Mouse (Mus musculus) kidney, postnatal 14 days (tissue): ENCODE results near the gene Nudt1.
A peak's percentile ranks its signal among the peaks of the same experiment; 100 is the strongest.
"Not testable (repeated sequence)": the region's sequence is repeated elsewhere in the genome, so short reads cannot be mapped to it uniquely, and the experiment has no call there.

ENCODE experiments used
- DNase-seq: peaks from one replicate; pipeline ENCODE4 v3.0.0; 2022; ENCODE audit warnings: mixed read lengths

The Nudt1 gene

GRCm38 (mm10) chr5:140345244-140345643 is 23.8 kb downstream of the Nudt1 start:
- no peak for DNase-seq

GRCm38 (mm10) chr5:140346050-140346449 is 24.6 kb downstream of the Nudt1 start:
- no peak for DNase-seq

GRCm38 (mm10) chr5:140349882-140350281 is 28.4 kb downstream of the Nudt1 start:
- DNase-seq: no peak

DNA sequence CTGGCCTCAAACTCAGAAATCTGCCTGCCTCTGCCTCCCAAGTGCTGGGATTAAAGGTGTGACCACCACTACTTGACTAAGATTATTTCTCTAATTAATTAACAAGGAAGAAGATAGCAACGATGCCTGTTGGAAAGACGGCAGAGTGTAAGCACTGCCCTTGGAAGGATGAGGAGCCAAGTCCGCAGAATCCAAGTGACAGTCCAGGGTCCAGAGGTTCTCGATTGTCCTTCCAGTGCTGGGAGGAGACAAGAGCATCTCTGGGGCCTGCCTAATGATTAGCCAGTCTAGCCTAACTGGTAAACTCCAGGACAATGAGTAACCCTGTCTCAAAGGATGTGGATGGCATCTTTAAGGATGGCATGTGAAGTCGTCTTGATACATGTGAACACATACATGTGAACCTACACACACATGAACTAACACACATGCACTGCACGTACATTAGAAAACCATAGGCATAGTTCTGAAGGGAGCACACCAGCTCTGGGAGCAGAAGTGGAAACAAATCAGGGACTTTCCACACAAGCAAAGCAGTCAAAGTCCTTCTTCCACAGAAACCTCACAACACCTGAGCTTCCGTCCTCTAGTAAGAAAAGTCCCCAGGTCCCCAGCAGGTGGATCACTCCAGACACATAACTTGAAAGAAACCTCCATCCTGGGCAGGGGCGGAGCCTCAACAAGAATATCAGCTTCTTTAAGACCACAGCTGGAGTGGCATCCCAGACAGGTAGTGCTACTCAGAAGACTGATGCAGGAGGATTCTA is 29.5 kb downstream of the Nudt1 start:
- peak; percentile 46 for DNase-seq

DNA sequence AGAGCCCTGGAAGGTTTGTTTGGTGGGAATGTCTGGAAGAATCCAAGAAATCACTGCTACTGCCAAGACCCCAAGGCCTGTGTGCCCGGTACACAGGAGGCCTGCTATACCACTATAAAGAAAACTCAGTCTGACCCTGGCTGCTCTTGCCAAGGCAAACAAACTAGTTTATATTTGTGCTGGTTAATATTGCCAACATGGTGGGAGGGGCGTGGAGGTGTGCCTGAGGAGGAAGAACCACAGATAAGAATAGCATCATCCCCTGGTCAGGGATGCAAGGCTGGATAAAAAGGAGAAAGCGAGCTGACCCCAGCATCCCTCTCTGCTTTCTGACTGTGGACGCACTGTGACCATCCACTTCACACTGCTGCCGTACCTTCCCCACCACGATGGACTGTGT is 30.9 kb downstream of the Nudt1 start:
- no peak for DNase-seq

DNA sequence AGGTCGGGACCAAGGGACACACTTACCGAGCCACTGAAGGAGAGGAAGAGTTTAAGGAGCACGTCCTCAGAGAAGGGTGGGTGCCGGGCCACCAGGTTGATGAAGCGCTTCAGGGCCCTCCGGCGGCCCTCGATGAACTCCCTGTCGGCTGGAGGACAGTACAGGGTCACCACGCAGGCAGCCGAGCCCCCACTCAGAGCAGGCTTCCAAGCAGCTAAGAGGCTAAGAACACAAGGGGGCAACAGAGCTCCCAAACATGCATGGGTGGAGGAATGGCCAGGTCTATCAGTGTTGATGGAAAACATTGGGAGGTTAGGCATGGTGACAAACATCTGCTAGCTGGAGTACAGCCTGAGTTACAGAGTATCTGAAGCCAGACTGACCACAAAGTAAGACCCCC is 34.5 kb downstream of the Nudt1 start:
- no peak for DNase-seq

GRCm38 (mm10) chr5:140357466-140357865 is 36.0 kb downstream of the Nudt1 start:
- no peak for DNase-seq

GRCm38 (mm10) chr5:140359930-140360674 is 38.6 kb downstream of the Nudt1 start:
- peak; percentile 73 for DNase-seq

DNA sequence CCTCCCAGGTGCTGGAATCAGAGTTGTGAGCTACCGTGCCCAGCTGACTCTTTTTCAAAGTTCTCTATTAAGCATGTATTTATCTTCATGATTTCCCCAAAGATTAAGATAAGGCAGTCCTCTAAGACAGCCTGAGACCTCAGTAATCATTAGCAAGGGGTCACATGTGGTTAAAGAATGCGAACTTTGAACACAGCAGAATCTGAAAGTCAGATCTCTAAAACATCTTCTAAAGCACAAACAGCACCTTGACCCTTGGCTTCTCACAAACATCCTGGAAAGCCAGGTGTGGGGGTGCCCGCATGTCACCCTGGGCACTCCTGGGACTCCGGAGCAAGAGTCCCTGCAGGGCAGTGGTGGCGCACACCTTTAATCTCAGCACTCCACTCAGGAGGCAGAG is 43.0 kb downstream of the Nudt1 start:
- DNase-seq: peak; percentile 74

DNA sequence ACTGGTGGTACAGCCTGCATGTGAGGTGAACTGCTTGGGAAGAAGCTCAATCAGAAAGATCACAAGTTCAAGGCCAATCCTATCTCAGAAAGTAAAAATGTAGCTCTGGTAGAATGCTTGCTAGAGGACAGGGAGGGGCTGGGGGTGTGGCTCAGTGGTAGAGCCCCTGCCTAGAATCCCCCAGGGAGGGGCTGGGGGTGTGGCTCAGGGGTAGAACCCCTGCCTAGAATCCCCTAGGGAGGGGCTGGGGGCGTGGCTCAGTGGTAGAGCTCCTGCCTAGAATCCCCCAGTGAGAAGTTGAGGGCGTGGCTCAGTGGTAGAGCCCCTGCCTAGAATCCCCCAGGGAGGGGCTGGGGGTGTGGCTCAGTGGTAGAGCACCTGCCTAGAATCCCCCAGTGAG is 46.7 kb downstream of the Nudt1 start:
- not testable (repeated sequence) for DNase-seq

DNA sequence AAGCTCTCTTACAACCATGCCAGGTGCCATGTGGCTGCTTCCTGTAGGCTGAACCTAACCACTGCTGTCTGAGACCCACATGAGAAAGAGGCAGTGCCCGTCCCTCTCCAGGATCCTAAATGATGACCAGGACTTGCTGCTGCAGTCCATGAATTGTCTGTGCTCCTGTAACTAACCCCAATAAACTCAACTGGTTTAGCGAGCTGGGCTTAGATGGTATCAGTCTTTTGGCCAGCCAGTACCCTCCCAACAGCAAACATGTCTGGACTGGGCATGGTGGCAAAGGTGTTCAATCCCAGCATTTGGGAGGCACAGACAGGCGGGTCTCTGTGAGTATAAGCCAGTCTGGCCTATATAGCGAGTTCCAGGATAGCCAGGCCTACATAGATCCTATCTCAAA is 47.5 kb downstream of the Nudt1 start:
- DNase-seq: no peak

DNA sequence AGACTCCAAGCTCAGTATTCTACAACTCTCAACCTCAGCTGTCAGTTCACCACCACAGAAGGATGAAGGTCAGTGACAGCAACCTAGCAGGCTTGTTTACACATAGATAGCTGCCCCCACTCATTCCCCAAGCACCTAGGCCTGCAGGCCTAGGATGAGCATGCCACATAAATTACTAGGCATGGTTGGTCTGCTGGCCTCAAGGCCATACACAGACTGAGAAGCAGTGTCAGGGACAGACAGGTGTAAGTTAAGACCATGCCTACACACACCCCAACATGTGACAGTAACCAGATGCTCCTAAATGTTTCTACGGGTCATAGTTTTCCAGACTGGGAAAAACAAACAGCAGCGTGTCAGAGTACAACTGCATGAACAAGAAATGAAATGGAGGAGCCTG is 48.0 kb downstream of the Nudt1 start:
- no peak for DNase-seq

- peak; percentile 72 for DNase-seq
These were observed 49.2 kb downstream of the Nudt1 start for GRCm38 (mm10) chr5:140370446-140371254.

DNA sequence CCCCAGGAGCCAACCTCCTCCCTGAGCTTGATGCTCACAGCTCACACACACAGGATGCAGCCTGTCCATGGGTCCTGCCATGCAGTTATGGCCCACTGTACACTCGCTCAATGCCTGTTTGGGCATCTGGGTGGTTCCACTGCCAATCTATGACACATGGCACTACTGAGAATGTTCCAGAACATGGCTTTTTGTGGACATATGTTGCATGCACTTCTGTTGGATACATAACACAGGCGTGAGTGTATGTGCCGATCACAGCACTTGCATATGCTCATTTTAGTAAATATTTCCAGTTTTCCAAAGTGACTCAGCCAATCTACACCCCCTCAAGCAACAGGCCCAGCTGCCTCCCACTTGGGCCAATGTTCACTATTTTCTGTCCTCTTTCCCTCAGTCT is 50.2 kb downstream of the Nudt1 start:
- no peak for DNase-seq

GRCm38 (mm10) chr5:140373711-140374110 is 52.3 kb downstream of the Nudt1 start:
- DNase-seq: no peak

DNA sequence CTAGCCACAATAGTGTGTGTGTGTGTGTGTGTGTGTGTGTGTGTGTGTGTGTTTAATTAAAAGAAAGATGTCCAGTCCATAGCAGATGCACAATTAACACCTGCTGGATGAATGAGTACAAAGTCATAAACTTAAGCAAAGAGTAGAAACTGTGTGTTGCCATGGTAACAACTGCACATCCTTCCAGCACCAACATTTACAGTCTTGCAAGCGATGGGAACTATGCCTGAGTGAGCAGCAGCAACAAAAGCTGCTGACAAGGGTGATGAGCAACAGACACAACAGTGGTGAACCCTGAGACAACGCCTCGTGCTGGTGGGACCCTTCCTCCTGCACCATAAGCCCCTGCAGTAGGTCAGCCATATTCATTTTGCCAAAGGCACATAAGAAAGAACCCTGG is 52.8 kb downstream of the Nudt1 start:
- no peak for DNase-seq

- peak; percentile 29 for DNase-seq
These were observed 53.9 kb downstream of the Nudt1 start for GRCm38 (mm10) chr5:140375249-140375829.

DNA sequence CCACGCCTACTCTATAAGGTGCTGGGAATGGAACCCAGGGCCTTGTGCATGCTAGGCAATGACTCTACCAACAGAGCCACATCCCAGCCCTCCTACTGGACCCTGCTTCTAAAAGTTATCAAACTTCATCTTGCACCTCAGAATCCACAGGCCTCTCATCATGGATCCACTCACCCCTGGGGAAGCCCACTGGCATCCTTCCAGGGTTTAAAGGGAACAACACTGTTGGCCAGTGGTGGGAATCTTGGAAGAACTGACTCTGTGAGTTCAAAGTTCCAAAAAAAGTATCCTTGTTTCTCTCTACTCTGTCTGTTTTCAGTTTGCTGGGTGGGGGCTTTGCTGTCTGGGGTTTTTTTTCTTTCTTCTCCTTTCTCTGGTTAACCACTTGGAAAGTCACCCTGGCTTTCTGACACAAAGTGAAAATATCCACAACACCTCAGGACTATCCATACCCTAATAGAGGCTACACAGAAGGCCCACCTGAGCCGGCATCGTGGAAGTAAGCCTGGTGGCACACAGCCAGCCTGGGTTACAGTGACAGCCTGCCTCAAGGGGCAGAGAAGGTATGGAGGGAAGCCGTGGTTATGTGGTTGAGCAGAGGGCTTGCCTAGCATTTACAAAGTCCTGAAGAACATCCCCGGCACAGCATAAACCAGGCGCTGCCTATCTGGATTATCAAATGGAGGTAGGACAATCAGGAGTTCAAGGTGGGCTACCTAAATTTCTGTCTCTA is 56.8 kb downstream of the Nudt1 start:
- DNase-seq: peak; percentile 78

DNA sequence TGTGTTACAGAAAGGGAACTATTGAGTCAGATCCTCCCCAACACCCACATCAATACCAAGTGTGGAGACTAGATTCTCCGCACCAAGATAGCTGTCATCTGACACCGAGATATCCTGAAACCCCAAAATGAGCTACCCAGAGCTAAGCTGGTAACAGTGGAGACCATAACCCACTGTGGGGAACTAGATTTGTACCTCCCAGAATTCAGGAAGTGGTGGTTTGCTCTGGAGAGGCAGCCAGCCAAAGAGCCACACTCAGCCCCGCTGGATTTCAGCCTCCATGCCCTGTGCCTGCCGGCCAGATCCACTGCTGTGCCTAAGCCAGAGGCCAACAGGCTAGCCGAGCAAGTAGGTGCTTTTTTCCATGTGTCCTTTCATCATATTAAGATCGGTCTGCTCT is 57.8 kb downstream of the Nudt1 start:
- DNase-seq: no peak

GRCm38 (mm10) chr5:140381156-140381555 is 59.7 kb downstream of the Nudt1 start:
- DNase-seq: no peak

DNA sequence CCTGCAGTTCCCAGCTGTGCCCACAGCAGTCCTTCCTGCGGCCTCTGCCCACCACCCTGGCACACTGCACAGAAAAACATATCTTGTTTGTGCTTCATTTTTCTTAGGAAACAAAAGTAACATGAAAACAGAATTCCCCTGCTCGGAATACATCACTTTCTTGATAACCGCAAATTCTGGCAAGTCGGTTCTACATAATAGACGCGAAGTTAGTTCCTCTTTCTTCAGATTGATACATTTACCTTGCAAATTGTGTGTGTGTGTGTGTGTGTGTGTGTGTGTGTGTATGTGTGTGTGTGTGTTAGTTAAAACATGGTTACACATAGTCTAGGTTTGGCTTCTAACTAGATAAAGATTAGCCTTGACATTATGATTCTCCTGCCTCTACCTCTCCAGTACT is 61.2 kb downstream of the Nudt1 start:
- no peak for DNase-seq

GRCm38 (mm10) chr5:140383559-140383958 is 62.1 kb downstream of the Nudt1 start:
- DNase-seq: peak; percentile 64
